In genomic region chr6:108884603-108885002, GRCm38 (mm10) we compare ENCODE assay signal across 14 mouse cellular contexts.
"Had no signal": no experiment of that assay in that cellular context is flagged by ENCODE, and none has a peak within 500 bp of the region (broad histone marks: within the 10 kb centered on the region; RNA-seq: fewer than 3 reads in every experiment).

No protein-coding gene starts in this region.

- H3K4me3 ChIP-seq: left cerebral cortex, adult 2 months; liver, embryonic 12.5 days; midbrain, embryonic 12.5 days; neural tube, embryonic 13.5 days had no signal

- H3K27me3 ChIP-seq: liver, embryonic 12.5 days; midbrain, embryonic 12.5 days; neural tube, embryonic 13.5 days had no signal

- ATAC-seq: inflammation-experienced regulatory T-cells, adult 6 months; intestine, postnatal 0 days; liver, embryonic 12.5 days; midbrain, embryonic 16.5 days had no signal

- H3K36me3 ChIP-seq: liver, embryonic 12.5 days; midbrain, embryonic 12.5 days; neural tube, embryonic 13.5 days had no signal

- DNase-seq: lung, postnatal 10 days; lung, postnatal 4 days; retina, postnatal 1 day; right cerebral cortex, postnatal 4 days; spleen, adult 18-20 months; thymus, adult 18-20 months; thymus, postnatal 14 days had no signal

- H3K27ac ChIP-seq: left cerebral cortex, adult 2 months; liver, embryonic 12.5 days; midbrain, embryonic 12.5 days; neural tube, embryonic 13.5 days had no signal

- H3K4me2 ChIP-seq: liver, embryonic 12.5 days; midbrain, embryonic 12.5 days; neural tube, embryonic 13.5 days had no signal

- H3K4me1 ChIP-seq: liver, embryonic 12.5 days; midbrain, embryonic 12.5 days; neural tube, embryonic 13.5 days had no signal

- H3K9ac ChIP-seq: liver, embryonic 12.5 days; midbrain, embryonic 12.5 days; neural tube, embryonic 13.5 days had no signal
